Mouse (Mus musculus) spleen, postnatal 36 days (tissue): ENCODE measurements around the gene Rap1b.

ENCODE experiments used
- DNase-seq, 2 experiments: peaks; one replicate each; pipeline ENCODE4 v3.0.0; 2022; ENCODE audit warnings: low spot score in 2 of 2, mixed read lengths in 1 of 2

Gene Rap1b

DNA sequence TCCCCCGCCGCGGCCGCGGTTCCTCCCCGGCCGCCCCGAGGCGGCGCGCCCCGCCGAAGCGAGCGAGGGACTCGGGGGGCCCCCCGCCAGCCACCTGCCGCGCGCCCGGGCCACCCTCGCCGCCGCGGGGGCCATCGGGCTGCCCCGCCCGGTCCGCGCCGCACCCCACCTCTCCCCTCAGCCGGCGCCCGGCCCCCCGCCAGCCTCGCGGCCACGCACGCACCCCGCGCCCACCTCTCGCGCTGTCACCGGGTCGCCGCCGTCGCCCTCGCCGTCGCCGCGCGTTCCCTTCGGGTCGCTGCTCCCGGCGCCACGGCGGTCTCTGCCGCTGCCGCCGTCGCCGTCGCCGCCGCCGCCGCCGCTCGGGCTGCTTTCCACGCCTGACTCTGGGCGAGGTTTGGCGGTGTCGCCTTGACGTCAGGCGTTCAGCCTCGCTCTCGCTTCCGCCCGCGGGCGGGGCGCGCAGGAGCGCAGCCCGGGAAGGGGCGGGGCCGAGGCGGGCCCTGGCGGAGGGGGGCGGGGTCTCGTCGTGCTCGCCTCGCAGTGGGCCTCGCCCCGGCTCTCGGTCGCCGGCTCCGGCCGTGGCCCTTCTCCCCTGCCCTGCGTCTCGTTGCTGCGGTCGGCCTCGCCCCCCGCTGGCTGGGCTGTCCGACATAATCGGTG lies at the start of gene Rap1b:
Rap1b (minus strand) TSS at position 439 of the 663 bp plus-strand sequence.
- DNase-seq, result peak; percentile 97

DNA sequence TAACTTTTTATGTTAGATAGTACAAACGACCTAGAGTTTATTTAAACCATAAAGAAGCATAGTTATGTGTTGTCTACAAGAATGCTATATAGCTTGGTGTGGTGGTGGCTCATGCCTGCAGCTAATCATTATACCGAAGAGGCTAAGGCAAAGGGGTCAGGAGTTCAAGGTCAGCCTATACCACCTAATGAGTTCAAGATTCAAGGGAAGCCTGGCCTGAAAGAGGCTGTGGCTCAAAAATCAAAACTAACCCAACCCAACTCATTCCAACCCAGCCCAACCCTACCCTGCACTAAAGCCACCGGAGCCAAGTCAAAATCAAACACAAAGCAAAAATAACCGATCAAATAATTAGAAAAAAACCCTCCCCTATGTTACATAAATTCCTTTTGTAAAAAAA lies 49.4 kb upstream of the Rap1b start:
- no peak for DNase-seq

DNA sequence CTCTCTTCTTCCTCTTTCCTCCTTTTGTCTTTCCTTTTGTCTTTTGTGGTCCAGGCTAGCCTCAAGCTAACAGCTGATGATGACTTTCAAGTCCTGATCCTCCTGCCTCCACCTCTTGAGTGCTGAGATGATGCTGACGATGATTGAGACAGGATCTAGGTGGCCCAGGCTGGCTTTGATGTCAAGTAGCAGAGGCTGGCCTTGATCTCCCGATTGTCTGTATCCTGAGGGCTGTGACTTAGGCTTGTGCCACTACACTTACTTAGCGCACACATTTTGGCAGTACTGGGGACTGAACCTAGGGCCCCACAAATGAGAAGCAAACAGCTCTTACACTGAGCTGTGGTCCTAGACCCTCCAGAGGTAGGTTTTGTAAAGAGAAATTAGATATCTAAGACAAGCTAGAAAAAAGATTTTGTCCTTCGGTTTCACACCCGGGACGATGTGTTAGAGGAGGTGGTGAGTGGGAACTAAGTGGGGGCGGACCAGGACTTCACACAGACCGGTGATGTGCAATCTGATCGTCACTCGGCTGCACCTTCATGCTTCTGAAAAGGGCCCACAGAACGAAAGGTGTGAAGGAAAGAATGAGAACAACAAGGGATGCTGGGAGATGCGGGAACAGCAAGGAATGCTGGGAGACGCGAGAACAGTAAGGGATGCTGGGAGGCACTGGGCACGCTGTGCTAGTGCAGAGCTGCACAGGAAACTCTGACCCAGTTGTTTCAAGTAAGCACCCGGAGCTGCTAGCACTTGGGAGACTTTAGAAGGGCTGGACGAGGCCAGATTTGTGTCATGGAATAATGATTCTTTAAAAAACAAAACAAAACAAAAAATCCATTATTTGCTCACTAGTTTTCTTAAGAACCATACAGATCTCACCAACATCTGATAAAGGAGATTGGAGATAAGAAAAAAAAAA lies 48.5 kb upstream of the Rap1b start:
- no peak for DNase-seq

DNA sequence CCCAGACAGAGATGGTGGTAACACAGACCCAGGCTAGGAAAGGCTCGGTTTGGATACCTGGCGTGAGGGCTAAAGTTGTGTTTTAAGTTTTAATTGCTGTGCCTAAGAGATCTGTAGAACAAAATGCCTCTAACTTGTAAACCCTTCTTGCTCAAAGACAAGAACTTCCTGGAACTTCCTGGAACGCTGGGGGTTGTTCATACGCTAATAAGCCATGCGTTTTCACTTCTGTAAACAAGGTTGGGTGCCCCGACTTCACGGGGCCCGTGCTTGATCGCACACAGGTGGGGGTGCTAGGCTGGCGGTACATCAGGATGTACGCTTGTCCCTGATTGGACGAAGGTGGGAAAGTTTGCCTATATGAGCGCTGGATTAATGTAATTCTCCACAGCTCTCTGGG lies 47.3 kb upstream of the Rap1b start:
- peak; percentile 68 to 72 for DNase-seq

DNA sequence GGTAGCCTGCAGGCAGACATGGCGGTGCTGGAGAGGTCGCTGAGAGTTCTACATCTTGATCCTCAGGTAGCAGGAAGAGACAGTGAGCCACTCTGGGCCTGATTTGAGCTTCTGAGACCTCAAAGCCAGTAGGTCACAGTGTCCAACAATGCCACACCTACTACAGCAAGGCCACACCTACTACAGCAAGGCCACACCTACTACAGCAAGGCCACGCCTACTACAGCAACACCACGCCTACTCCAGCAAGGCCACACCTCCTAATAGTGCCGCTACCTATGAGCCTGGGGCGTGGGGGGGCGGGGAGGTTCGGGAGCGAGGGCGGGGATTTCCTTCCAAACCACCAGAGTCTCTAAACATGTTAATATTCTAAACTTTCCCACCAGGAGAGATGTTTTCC lies 45.5 kb upstream of the Rap1b start:
- no peak for DNase-seq

DNA sequence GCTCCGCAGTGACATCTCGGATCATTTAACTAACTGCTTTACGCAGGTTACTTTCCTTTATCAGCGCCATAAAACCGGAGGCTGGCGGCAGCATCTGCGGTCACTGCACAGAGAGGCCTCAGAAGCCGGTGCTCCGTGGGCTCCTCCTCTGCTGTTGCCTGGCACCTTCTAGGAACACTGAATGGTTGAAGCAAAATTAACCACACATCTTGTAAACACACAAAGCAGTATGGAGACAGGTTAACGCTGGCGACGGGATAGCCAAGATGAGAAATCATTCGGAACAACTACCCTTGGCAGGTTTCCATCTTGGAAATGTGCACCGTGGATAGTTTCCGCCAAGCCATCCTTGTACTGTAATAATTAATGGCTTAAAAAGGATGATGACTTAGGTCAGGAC lies 43.0 kb upstream of the Rap1b start:
- DNase-seq, result no peak

DNA sequence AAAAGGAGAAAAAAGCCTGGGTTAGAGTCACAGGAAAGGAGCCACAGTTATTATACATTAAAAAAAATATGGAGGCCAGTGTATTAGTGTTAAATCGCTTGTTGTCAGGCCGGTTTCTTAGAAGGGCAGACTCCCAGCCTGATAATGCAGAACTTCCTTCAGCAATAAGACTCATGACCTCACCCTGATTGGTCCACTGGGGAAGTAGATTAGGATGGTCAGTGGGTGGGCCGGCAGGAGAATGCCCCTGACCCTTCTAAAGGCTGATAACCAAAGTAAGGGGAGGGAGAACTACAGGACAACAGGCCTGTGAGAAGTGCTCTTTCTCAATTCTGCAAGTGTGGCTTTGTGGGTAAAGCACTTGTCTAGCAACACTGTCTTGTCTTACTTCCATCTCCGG lies 39.5 kb upstream of the Rap1b start:
- no peak for DNase-seq

DNA sequence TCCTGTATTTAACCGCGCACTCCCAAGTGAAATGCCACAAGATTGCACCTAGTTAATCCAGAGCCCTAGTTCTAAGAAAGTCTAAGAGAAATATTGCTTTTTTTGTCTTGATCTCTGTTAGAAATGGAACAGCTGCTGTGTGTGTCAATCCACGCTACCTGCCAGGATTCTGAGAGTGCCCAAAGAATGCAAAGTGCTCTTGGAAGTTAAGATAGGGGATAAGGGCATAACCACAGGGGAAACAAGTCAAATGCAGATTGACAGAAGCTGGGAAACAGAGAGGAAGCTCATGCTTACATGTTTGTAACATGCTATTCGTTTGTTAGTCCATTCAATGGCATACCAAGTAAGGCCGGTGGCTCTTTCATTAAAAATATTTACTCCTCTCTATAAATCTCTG lies 38.9 kb upstream of the Rap1b start:
- DNase-seq, result no peak

DNA sequence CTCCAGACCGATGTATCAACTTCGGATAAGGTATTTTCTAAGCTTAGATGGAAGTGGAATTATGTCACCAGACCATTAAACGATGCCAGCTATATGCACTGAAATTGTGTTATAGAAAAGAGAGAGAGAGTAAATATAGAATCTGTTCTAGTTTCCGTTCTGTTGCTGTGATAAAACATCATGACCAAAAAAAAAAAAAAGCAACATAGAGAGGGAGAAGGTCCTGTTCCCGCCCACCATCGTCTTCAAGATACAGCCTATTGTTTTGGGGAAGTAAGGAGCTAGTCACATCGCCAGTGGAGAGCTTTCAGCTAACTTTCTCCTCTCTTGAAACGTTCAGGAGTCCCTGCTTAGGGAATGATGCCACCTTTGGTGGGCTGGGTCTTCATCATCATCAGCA lies 37.6 kb upstream of the Rap1b start:
- no peak for DNase-seq

DNA sequence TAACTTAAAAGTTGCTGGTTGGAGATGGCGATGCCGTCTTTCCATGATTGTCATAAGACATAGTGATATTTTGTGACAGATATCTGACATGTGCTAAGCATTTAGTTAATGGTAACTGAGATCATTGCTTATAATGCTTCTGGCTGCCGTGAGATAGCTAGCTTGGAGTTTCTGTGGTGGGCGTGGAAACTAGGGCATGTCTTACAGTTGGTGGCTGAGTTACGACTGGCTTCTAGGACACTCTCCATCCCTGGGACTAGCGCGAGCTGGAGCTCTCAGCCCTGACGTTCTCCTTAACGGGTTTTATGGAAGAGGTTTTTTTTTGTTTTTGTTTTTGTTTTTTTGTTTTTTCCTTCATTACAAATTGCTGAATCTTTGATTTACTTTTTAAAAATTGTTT lies 32.8 kb upstream of the Rap1b start:
- DNase-seq, result no peak

DNA sequence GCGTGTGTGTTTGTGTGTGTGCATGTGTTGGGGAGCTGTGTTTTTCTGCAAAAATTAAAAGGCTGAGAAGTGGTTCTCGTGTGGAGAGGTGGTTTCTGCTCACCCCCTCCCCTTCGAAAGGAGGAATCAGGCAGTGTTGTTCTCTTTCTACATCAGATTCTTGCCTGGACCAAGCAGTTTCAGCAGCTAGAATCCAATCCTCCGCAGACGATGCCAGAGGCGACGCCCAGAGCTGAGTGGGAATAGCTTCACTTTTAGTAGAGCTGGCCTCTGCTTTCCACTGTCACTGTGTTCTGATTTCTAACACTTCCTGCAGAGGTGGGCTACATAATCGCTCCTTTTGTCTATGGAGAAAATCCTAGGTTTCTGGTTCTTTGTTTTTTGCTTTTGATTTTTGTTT lies 31.0 kb upstream of the Rap1b start:
- no peak for DNase-seq

DNA sequence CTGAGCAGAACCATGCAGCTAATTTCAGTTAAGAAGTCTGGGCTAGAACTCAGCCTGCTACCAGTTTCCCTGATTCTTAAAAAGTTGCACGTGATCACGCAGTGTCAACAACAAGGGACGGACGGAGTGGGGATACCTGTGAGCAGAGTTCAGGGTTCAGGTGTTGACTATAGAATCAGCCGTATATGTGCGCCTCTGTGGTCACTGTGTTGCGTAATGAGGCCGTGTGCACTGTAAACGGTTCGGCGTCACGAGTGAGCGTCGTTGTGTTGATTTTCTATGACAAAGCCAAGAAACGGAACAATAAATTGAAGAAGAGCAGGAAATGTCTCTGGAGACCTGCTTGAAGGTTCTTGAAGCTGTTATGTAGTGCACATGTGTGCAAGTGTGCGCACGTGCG lies 30.6 kb upstream of the Rap1b start:
- no peak for DNase-seq

DNA sequence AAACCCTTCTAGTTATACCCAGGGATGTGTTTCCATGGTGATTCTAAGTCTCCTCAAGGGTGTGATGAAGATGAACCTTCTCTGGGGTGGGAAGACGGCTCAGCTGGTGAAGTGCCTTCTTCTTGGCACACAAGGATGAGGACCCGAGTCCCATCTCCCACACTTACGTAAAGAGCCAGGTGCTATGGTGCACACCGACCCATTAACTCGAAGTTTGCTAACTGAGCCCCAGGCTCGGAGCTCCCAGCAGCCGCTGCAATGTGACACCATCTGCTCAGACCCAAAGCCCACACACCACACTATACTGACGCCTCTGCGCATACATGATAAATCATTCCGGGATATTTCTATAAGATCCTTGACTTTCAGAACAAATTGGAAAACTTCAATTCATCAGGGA lies 29.1 kb upstream of the Rap1b start:
- no peak for DNase-seq

DNA sequence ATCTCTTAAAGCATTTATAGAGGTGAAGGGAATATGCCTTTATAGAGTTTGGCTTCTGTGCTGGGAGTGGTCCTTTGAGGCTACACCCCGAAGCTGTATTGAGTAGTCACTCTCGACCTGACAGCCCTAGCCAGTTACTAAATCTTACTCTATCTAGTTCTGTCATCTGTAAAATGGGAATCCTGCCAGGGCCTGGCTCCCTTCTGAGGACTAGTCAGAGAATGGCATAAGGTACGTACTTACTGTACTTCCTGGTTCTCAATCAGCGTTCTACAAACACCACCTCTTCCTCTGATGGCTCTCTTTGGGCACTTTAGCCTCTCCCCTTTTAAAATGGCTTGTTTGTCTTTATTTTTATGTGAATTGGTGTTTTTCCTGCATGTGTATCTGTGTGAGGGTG lies 28.1 kb upstream of the Rap1b start:
- DNase-seq, result no peak

DNA sequence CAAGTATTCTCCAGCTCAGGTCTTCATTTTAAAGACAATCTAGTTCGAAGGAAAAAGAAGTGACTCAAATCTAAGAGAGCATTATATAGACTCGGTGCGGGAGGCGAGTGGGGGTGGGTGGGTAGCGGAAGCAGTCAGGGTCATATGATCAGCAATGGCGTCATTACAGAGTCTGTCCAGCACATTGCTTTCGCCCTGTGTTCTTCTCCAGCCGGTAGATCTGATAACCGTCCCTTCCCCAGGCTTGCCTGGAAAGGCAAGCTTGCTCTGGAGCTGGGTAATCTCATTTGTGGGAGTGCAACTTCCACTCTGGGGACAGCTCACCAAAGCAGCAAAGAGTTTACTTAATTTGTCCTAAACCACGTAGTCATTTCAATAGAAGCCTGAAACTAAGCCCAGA lies 26.6 kb upstream of the Rap1b start:
- no peak for DNase-seq

DNA sequence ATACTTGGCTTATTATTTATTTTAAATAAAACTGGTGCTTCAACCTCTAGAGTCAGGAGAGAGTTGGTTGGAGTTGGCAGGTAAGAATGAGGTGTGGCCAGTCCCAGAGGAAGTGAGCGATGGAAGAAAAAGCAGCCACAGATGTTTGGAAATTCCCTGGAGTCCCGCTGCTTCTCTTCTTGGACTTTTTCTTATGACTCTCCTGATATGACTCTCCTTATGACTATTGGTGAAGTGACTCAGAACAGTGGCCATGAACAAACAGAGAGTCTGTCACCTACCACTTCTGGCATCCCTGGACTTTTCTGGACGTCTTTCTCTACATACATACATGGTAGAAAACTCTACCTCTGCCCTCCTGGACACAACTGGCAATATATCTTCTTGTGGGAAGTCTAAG lies 21.5 kb upstream of the Rap1b start:
- DNase-seq, result no peak

DNA sequence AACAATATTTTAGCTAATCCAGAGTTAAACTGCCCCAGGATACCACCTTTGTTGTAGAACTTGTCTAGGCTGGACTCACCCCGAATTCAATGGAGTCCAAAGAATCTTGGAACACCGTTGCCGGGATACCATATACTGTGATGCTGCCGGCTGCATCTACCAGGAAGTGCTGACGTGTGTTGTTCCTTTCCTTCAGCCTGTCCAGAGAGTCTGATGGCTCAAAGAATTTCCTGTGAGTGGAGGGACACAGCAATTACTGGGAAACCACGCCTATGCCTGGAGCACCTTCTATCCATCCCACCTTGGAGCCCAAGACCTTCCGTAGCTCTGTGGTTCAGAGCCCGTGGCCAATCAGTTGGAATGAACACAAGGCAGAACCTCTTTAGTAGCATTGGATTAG lies 20.8 kb upstream of the Rap1b start:
- no peak for DNase-seq

DNA sequence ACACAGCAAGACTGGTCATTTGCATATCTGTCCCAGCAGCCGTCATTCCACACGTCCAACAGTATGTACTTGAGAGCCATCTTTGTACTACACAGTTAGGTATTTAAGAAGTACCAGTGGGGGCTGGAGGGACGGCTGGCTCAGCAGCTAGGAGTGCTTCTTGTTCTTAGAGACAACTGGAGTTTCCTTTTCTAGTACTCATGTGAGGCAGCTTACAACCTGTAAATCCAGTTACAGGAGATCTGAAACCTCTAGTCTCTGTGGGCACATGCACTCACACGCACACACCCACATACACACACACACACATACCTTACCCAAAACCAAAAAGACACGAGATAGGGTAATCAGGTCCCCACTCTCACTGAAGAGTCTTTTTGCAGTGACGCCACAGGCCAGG lies 18.9 kb upstream of the Rap1b start:
- no peak for DNase-seq

DNA sequence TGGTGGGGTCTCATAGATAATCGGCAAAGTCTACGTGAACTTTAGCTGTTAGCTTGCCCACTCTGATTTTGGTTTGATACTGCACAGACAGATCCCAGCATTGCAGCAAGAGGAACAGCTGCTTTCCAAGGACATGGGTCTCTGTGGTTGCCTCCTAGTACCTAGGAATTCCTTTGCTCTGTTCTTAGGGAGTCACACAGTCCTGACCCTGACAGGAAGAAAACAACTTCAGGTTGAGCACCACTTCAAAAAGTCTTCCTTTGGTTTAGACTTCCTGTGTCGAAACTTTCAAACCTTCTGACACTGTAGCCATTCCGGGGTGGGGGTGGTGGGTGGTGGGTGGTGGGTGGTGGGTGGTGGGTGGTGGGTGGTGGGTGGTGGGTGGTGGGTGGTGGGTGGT lies 18.4 kb upstream of the Rap1b start:
- DNase-seq, result no peak

DNA sequence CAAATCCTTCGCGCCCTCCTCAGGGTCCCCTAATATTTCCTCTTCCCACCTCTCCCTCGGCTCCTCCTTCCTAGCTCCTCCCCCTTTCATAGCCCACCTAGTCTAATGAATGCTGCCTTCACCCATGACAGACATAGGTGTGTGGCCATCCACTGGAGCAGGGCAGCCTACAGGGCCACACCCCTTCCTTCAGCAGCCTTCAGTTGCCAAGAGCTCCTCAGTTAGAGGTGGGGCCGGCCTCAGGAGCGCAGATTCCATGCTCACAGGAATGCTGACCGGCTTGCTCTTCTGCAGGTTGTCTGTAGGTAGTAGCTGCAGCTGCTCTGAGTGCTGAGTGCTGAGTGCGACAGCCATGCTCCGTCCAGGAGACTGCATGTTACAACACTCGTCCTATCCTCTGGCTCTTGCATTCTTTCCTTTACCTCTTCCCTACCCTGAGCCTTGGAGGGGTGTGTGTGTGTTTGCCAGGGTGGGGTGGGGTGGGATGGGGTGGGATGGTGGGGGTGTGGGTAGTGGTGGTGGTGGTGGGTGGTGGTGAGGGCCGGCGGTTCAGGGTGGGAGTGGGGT lies 16.3 kb upstream of the Rap1b start:
- DNase-seq, result no peak

DNA sequence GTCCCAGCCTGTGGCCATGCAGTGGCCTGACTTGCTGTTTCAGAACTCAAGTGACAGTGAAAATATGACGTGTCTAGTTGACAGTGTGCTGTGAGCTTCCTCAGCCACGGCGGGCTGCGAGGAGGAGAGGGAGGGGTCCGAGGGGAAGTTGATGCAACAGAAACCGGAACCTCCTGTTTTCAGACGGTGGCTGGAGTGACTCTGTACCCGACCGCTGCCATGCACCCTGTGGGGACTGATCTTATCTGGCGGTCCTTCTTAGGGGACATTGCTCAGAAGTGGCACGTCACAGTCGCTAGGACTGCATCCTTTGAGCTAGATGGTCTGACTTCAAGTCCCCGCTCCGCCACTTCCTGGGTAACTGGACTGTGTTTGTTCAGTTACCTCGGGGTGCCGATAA lies 15.1 kb upstream of the Rap1b start:
- peak; percentile 88 for DNase-seq

DNA sequence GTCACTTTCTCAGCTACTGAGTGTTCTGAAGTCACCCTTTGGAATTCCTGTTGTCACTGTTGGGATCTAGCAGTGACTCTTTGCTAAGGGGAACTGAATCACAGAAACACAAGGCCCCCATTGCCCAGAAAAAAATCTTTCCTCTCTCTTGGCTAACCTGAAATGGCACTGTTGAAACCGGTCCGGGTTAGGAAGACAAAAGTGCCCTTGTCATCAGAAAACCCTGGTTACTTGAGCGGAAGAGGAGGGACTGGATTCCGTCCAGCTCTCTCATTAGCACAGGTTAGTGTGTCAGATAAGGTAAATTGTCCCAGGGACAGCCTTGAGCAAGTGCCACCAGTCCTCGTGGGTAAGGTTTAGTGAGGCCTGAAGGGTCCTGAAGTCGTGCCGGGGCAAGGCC lies 14.5 kb upstream of the Rap1b start:
- no peak for DNase-seq

DNA sequence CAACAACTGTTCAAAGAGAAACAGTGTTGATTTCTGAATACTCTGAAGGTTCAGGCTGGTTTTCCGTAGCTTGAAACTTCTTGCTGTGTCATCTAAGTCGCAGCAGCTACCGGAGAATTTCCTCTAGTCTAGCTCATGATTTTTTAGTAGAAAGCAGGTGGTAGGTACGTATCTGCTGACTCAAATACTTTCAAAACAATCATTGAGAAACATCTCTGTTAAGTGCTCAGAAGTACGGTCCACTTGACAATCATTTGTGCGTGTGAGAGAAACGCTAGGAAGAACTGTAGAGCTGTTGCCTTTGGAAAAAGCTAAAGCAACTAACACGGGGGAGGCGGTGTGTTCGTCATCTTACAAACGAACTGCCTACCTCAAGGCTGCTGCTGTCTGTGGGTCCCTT lies 14.0 kb upstream of the Rap1b start:
- no peak for DNase-seq
